Mouse (Mus musculus): ENCODE data around the gene Gm17545.

GRCm38 (mm10) chr9:22478946-22479345 is 24.9 kb downstream of the Gm17545 start:
- no peak for TF ChIP-seq MAX (IDR thresholded peaks at IDR 0.05; ENCODE audit: low read depth)
- TF ChIP-seq E2F4 (IDR thresholded peaks at IDR 0.05; ENCODE audit: insufficient read depth): no peak
- no peak for TF ChIP-seq USF1 (IDR thresholded peaks at IDR 0.05; ENCODE audit: low read depth)
- TF ChIP-seq POLR2A (IDR thresholded peaks at IDR 0.05; ENCODE audit: insufficient read length, low read depth): no peak

Data from myocyte (in vitro differentiated cells).